Comparison of ENCODE assay signal across 8 mouse cellular contexts in the genomic region with DNA sequence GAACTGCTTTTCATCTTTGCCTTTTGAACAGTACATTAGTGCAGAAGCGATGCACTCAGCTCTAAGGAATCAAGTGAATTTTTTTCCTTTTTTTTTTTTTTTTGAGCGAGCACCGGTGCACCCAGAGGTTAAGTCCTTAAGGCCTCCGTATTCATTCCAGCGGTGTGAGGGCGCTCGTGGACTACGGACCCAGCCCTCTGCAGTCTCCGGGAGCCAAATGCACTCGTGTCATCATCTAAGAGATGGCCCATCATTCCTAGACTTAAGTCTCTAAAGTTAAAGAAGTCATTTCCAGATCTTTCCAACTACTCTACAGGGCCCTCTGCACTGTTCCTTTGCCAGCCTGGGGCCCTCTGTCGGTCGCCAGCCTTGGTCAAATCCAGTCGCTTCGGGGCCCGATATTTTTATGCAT. TPM values are rescaled to one million over a fixed set of nuclear protein-coding genes. Genes with fewer than 3 reads are reported as not detected.
DNase-seq lines count a peak whose midpoint lies in the region; ATAC-seq and TF ChIP-seq lines count a peak whose summit lies in the region.

No protein-coding gene starts in this region.

- no peaks in the 10 kb centered on the region for H3K4me1 ChIP-seq in ES-Bruce4 (ENCODE audit: control insufficient read depth, insufficient read depth, low read length)
- no peaks in the 10 kb centered on the region for H3K4me1 ChIP-seq in embryonic fibroblast, embryonic 13.5 days (ENCODE audit: control insufficient read depth, insufficient read depth, low read length)
- H3K4me1 ChIP-seq in heart, postnatal 0 days (ENCODE audit: control insufficient read depth, insufficient read depth): no peaks in the 10 kb centered on the region

- TF ChIP-seq EP300 in ES-Bruce4 (IDR thresholded peaks at IDR 0.05; ENCODE audit: insufficient read depth, low read depth, low read length): no peak
- no peak for TF ChIP-seq EP300 in heart, postnatal 0 days (IDR thresholded peaks at IDR 0.05; ENCODE audit: low read depth)

- H3K27ac ChIP-seq in ES-Bruce4 (ENCODE audit: insufficient read depth, low read length): no peak overlapping the region
- H3K27ac ChIP-seq in embryonic fibroblast, embryonic 13.5 days (ENCODE audit: insufficient read depth, low read length): no peak overlapping the region
- no peak overlapping the region for H3K27ac ChIP-seq in heart, postnatal 0 days (ENCODE audit: low read depth)

- H3K36me3 ChIP-seq in ES-Bruce4 (ENCODE audit: control insufficient read depth, insufficient read depth, low read length, poor library complexity, severe bottlenecking): no peaks in the 10 kb centered on the region
- no peaks in the 10 kb centered on the region for H3K36me3 ChIP-seq in heart, postnatal 0 days (replicated peaks; ENCODE audit: control insufficient read depth, insufficient read depth, low read length)

- no peak for TF ChIP-seq CTCF in ES-Bruce4 (IDR thresholded peaks at IDR 0.05; ENCODE audit: low read depth, low read length)
- TF ChIP-seq CTCF in embryonic fibroblast, embryonic 13.5 days (IDR thresholded peaks at IDR 0.05; ENCODE audit: borderline replicate concordance, insufficient read depth, low read length): 0 out of 2 replicates have a peak, but pooled peaks have one; percentile 25
- no peak for TF ChIP-seq CTCF in heart, postnatal 0 days (IDR thresholded peaks at IDR 0.05; ENCODE audit: low read depth)

- no peaks in the 10 kb centered on the region for H3K9me3 ChIP-seq in ES-Bruce4 (replicated peaks; ENCODE audit: control insufficient read depth, insufficient read depth, low read length, poor library complexity, severe bottlenecking)
- H3K9me3 ChIP-seq in heart, postnatal 0 days (replicated peaks; ENCODE audit: control insufficient read depth, low read length): no peaks in the 10 kb centered on the region

- peak overlapping the region; percentile 93; the same call in 1 of the 2 replicates for H3K9ac ChIP-seq in ES-Bruce4 (ENCODE audit: low read depth, poor library complexity, severe bottlenecking)
- no peak overlapping the region for H3K9ac ChIP-seq in heart, postnatal 0 days (replicated peaks; ENCODE audit: low read depth, low read length)

- WGBS in heart, postnatal 0 days: 23% methylated on average over 15 of the region's 15 CpGs

- peak overlapping the region; percentile 29; the same call in 1 of the 2 replicates for H3K4me3 ChIP-seq in ES-Bruce4 (ENCODE audit: low read depth, low read length)
- peak overlapping the region; percentile 78; the same call in 1 of the 2 replicates for H3K4me3 ChIP-seq in embryonic fibroblast, embryonic 13.5 days (ENCODE audit: insufficient read depth, low read length)
- H3K4me3 ChIP-seq in heart, postnatal 0 days (ENCODE audit: low read depth, low read length): peak overlapping the region; percentile 71

- TF ChIP-seq POLR2A in ES-Bruce4 (IDR thresholded peaks at IDR 0.05; ENCODE audit: insufficient read depth, low read length): no peak
- no peak for TF ChIP-seq POLR2A in embryonic fibroblast, embryonic 13.5 days (IDR thresholded peaks at IDR 0.05; ENCODE audit: low read depth, low read length)

- peak overlapping the region; percentile 88 for H3K4me2 ChIP-seq in heart, postnatal 0 days (ENCODE audit: low read depth, low read length)

- DNase-seq in adrenal gland, adult 2 months: peak; percentile 60
- DNase-seq in heart, postnatal 0 days (ENCODE audit: low spot score): peak; percentile 15
- peak; percentile 51 to 65 for DNase-seq in kidney, postnatal 25 days
- DNase-seq in thymus, postnatal 36 days: no peak
- DNase-seq in thymus, postnatal 10 days (ENCODE audit: low spot score in 2 of 2): no peak

- H3K27me3 ChIP-seq in ES-Bruce4 (ENCODE audit: control insufficient read depth, insufficient read depth, low read length, poor library complexity, severe bottlenecking): peaks cover 5% of the 10 kb centered on the region
- no peaks in the 10 kb centered on the region for H3K27me3 ChIP-seq in heart, postnatal 0 days (ENCODE audit: control insufficient read depth, insufficient read depth, low read length)

- ATAC-seq in heart, postnatal 0 days (ENCODE audit: insufficient read depth, low read depth): no peak
- ATAC-seq in megakaryocyte-erythroid progenitor cell, adult 5-6 weeks (replicated peaks; ENCODE audit: low FRiP score, low TSS enrichment, poor library complexity, severe bottlenecking): peak; percentile 55; the same call in 1 of the 2 replicates

RNA-seq across cellular contexts. Expression of gene Morc4, which starts 1.2 kb away (rescaled TPM):
- polyA plus RNA-seq in ES-Bruce4 (2011; ENCODE audit: insufficient read depth, insufficient read length, low read depth, missing spikeins): 19.2 and 24.3 TPM in 2 replicates
- total RNA-seq in adrenal gland, adult 2 months (2021): 10 to 100 TPM in 1 of 2 experiments, 1 to 10 TPM in 1; 6.6 to 10.9 TPM
- 3.4 and 6.7 TPM in 2 replicates for polyA plus RNA-seq in adrenal gland, adult 2 months (2012; rRNA removed)
- polyA plus RNA-seq in embryonic fibroblast, embryonic 13.5 days (2011; ENCODE audit: insufficient read length, low read depth, missing spikeins): 36.4 and 40.4 TPM in 2 replicates
- 6.1 and 15.8 TPM in 2 replicates for total RNA-seq in heart, postnatal 0 days (2014; rRNA removed; ENCODE audit: low replicate concordance)
- 4.9 and 5.6 TPM in 2 replicates for polyA plus RNA-seq in heart, postnatal 0 days (2015; fragmentation: Nextera tagmentation; extraction: Ambion mirVana)
- 0.28 and 0.30 TPM in 2 replicates for total RNA-seq in megakaryocyte-erythroid progenitor cell, adult 5-6 weeks (2014; fragmentation: Nextera tagmentation)
- total RNA-seq in megakaryocyte-erythroid progenitor cell, adult 5-6 weeks (2017): 2.4 TPM in 1 of 2 replicates, not detected in the other

Comparison
In these comparisons a context has a peak if more than half of its experiments do, and no peak if none do; other contexts are left out.
1. DNase-seq: peak in adrenal gland, adult 2 months (single experiment), heart, postnatal 0 days (single experiment) and kidney, postnatal 25 days (2 of 2); none in thymus, postnatal 36 days (0 of 2) and thymus, postnatal 10 days (0 of 2).
2. Peak in every context shown above with its lines, with median percentiles within 50 percentile points of each other: H3K4me3 ChIP-seq.